Mouse (Mus musculus) heart, postnatal 0 days (tissue): Measurements from ENCODE around the gene Top1.

Experiments
- CTCF ChIP-seq: IDR thresholded peaks from 2 replicates; pipeline ENCODE4 v1.5.1; 2016; ENCODE audit warnings: antibody characterized with exemption, control low read depth, low read depth
- EP300 ChIP-seq: IDR thresholded peaks from 2 replicates; pipeline ENCODE4 v1.6.1; 2016; ENCODE audit warnings: antibody characterized with exemption, low read depth

- TF ChIP-seq CTCF (no peak), EP300 (no peak)
Observed at GRCm38 (mm10) chr2:160630872-160631597, 14.7 kb upstream of the Top1 start.
